Mouse (Mus musculus): Measurements from ENCODE around the gene Fcmr. TPM values are rescaled to one million over a fixed set of nuclear protein-coding genes. Genes with fewer than 3 reads are reported as not detected.

Fcmr gene
- polyA plus RNA-seq (2012; rRNA removed) = 0.12 and 0.21 TPM in 2 replicates

DNA sequence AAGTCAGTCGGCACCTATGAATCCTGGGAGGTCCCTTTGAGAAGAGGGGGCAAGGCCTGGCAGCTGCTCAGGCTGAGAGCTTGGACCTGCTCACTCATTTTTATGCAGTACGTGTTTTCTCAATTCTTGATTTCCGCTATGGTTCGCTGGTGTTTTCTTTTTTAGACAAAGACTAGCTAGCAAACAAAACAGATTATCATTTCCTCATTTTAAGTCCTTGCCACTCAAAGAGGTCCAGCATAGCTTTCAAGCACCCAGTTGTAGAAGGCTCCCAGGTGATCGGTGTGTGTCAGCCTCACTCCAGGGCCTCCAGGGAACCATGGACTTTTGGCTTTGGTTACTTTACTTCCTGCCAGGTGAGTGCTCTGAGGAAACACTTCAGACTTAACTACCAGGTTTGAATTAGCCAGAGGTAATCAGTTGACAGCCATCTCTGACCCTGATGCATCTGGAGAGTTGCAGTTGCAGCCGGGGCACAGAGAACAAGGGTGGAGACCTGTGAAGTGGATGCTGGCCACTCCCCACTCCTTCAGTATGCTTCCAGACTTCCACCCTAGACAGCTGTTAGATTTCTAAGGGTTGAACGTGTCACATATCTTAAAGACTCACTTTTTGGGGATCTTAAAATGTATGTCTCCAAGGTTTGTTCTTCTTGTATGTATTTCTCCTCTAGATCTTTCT, at the start of gene Fcmr:
Gene Fcmr (plus strand): TSS at position 129 of the 681 bp plus-strand sequence.

DNA sequence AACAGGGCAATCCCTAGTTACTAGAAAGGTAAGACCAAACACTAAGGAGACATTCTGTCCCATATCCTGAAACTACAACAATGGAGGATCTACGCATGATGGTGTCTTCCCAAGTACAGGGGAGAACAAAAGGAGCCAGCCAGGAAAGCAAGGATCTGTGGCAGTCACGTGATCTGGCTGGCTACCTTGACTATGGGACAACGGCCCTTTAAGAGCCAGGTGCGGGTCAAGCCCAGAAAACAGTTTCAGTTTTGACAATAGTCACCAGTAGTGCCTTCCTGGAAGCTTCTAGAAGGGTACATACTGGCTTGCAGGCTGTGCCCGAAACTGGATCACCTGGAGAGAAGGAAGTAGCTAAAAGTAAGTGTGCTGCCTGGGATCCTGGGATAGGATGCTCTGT, 39.0 kb upstream of the Fcmr start, which contains the start of gene Pigr:
Gene Pigr (plus strand): TSS at position 237 of the 400 bp plus-strand sequence.

DNA sequence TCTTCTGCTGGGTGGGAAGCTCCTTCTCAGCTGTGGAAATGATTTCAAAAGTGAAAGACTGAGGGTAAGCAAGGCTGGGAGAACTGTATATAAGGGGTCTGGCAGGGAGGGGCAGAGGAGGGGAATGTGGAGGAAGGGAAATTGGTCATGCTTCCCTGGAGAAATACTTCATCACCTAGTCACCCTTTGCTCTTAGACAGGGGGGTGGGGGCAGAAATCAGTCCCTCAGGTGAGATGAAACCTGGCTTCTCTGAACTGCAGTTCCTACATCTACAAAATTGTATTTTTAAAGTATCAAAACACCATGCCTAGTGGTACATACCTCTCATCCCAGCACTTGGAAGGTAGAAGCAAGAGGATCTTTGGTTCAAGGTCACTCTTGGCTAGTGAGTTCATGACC, 21.9 kb downstream of the Fcmr start, which contains the start of gene Il24:
Gene Il24 (minus strand): TSS at position 101 of the 400 bp plus-strand sequence.

DNA sequence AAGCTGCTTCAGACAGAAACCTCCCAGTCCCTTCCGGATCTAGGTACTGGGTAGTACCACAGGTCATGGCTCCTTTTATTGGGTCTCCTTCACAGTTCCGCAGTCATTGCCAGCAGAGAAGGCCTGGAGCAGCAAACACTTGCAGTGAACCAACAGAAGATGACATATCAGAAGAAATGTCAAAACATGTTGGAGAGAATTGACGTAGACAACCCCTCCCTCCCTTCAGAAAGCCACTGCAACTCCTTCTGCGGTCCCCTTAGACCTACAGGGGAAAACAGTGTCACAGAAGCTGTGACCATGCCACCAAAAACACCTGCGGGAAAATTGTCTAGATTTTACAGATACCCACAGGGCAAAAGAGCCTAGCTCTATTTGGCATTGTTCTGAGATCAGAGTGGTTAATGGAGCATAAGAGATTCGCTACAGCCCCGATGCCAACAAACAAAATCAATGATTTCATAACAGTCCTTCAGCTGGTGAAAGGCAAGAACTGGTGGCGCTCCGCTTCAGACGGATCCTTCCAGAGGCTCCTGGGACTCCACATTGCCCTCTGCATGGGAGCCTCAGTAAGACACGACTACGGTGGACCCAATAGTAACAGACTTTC, 46.0 kb downstream of the Fcmr start, which contains the start of gene Il20:
Gene Il20 (minus strand): TSS at position 51 of the 610 bp plus-strand sequence.

Other genes starting within 250 kb of the Fcmr start
- gene Zp3r, start 236.0 kb upstream of the Fcmr start, polyA plus RNA-seq (2012; rRNA removed) = not detected in 2 replicates
- gene C4bp, start 204.0 kb upstream of the Fcmr start, polyA plus RNA-seq (2012; rRNA removed) = 0.06 TPM in 1 of 2 replicates, not detected in the other
- gene Gm29427, start 149.9 kb upstream of the Fcmr start, polyA plus RNA-seq (2012; rRNA removed) = 0.05 and 0.06 TPM in 2 replicates
- gene Yod1, start 148.3 kb upstream of the Fcmr start, polyA plus RNA-seq (2012; rRNA removed) = 3.5 and 4.0 TPM in 2 replicates
- gene Pfkfb2, start 136.4 kb upstream of the Fcmr start, polyA plus RNA-seq (2012; rRNA removed) = 33.3 and 34.2 TPM in 2 replicates
- 0.42 and 0.54 TPM in 2 replicates for gene AA986860, start 133.7 kb upstream of the Fcmr start, polyA plus RNA-seq (2012; rRNA removed)
- gene Fcamr, start 64.8 kb upstream of the Fcmr start, polyA plus RNA-seq (2012; rRNA removed) = not detected in 2 replicates
- 0.02 TPM in 1 of 2 replicates, not detected in the other for gene Pigr, start 39.0 kb upstream of the Fcmr start, polyA plus RNA-seq (2012; rRNA removed)
- gene Il24, start 21.8 kb downstream of the Fcmr start, polyA plus RNA-seq (2012; rRNA removed) = not detected in 2 replicates
- not detected in 2 replicates for gene Il20, start 45.8 kb downstream of the Fcmr start, polyA plus RNA-seq (2012; rRNA removed)
- gene Il19, start 74.4 kb downstream of the Fcmr start, polyA plus RNA-seq (2012; rRNA removed) = 0.10 and 0.11 TPM in 2 replicates
- gene Il10, start 154.2 kb downstream of the Fcmr start, polyA plus RNA-seq (2012; rRNA removed) = not detected in 2 replicates
- 51.5 and 53.9 TPM in 2 replicates for gene Mapkapk2, start 232.2 kb downstream of the Fcmr start, polyA plus RNA-seq (2012; rRNA removed)

Measured in central nervous system, embryonic 14 days (tissue).